Mouse (Mus musculus) kidney, adult 2 months (tissue): Measurements from ENCODE around the gene Tmtc1.

Source experiments
- CTCF ChIP-seq: fragments of 200-500 bp; conservative IDR thresholded peaks from 2 replicates; pipeline ENCODE4 v1.5.1; 2011; ENCODE audit warnings: low read depth, mild to moderate bottlenecking, control low read depth, low read length, moderate library complexity, mixed read lengths; ENCODE audit not compliant: insufficient read depth, insufficient read length
- POLR2A ChIP-seq: fragments of 200-500 bp; IDR thresholded peaks from one replicate; pipeline ENCODE4 v1.6.1; 2011; ENCODE audit warnings: low read depth, low read length, control low read depth

DNA sequence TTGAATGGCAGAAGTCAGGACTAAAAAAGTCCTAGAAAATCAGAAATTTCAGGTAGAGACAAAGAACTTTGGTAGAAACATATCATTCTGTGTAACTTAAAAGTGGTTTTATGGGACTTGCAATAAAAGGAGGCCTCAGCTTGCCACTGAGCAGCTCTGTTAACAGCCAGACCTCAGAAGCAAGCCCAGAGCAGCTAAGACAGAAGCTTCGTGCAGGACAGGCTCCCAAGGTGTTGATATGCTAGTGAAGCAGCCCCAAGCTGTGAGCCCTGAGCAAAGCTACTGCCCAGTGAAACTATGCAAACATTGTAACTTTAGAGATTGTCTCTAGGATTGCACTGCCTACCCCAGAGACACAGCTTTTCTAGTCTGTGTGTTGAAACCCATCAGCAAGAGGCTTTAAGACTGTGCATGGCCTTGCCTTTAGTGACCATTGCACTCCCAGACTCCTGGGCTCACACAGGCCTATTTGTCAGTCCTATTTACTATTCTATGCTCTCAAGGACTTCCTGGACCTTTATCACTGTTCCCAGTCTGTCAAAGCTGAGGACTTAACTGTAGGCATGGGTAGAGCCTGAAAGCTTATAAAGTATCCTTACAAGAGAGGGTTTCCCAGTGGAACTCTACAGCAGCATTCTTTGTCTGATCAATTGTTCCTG lies 188.7 kb downstream of the Tmtc1 start:
- TF ChIP-seq POLR2A (no peak), CTCF (no peak)
